Mouse (Mus musculus) central nervous system, embryonic 18 days (tissue): ENCODE results near the gene Icam1. TPM values are rescaled to one million over a fixed set of nuclear protein-coding genes. Genes with fewer than 3 reads are reported as not detected.

ENCODE experiments used
- polyA plus RNA-seq: library from polyadenylated mRNA; depleted of rRNA; stranded (reverse); fragments of >200 nt; gene quantifications from 2 replicates; pipeline ENCODE4 v1.2.3, GENCODE M21; 2012; rRNA removed

Gene Icam1
- polyA plus RNA-seq: 3.3 and 3.5 TPM in 2 replicates

GRCm38 (mm10) chr9:21015571-21016130 lies at the start of gene Icam1:
Icam1 (plus strand) TSS chr9:21015985.

GRCm38 (mm10) chr9:20976216-20976960 lies 39.4 kb upstream of the Icam1 start, which contains the start of gene S1pr2:
S1pr2 (minus strand) TSS chr9:20976781.

GRCm38 (mm10) chr9:21002627-21003551 lies 12.9 kb upstream of the Icam1 start, which contains the start of gene Mrpl4:
Mrpl4 (plus strand) TSS chr9:21002738.

GRCm38 (mm10) chr9:21029291-21030054 lies 13.7 kb downstream of the Icam1 start, which contains the start of gene Icam4:
Icam4 (plus strand) TSS chr9:21029373.

GRCm38 (mm10) chr9:21031896-21032351 lies 16.1 kb downstream of the Icam1 start, which contains the start of gene Icam5:
Icam5 (plus strand) TSS chr9:21032073.

GRCm38 (mm10) chr9:21067006-21067684 lies 51.4 kb downstream of the Icam1 start, which contains the start of gene Zglp1:
Zglp1 (minus strand) TSS chr9:21067093.

GRCm38 (mm10) chr9:21073044-21073840 lies 57.5 kb downstream of the Icam1 start, which contains the start of the genes Gm49373 and Fdx1l:
Gm49373 (minus strand) TSS chr9:21073096.
Fdx1l (minus strand) TSS chr9:21073614.

Other genes with a start within 250 kb of the Icam1 start
- gene Col5a3, start 200.9 kb upstream of the Icam1 start, polyA plus RNA-seq: 1.6 and 2.8 TPM in 2 replicates
- not detected in 2 replicates for gene Rdh8, start 197.5 kb upstream of the Icam1 start, polyA plus RNA-seq
- gene A230050P20Rik, start 147.3 kb upstream of the Icam1 start, polyA plus RNA-seq: 49.8 and 50.5 TPM in 2 replicates
- 17.3 and 17.7 TPM in 2 replicates for gene Angptl6, start 136.3 kb upstream of the Icam1 start, polyA plus RNA-seq
- gene Ppan, start 127.8 kb upstream of the Icam1 start, polyA plus RNA-seq: 75.0 and 76.4 TPM in 2 replicates
- gene Eif3g, start 117.4 kb upstream of the Icam1 start, polyA plus RNA-seq: 141 and 143 TPM in 2 replicates
- 70.0 and 73.4 TPM in 2 replicates for gene Dnmt1, start 56.1 kb upstream of the Icam1 start, polyA plus RNA-seq
- 3.1 and 4.0 TPM in 2 replicates for gene S1pr2, start 39.2 kb upstream of the Icam1 start, polyA plus RNA-seq
- gene Mrpl4, start 13.2 kb upstream of the Icam1 start, polyA plus RNA-seq: 67.7 and 81.8 TPM in 2 replicates
- 0.07 and 0.10 TPM in 2 replicates for gene Icam4, start 13.4 kb downstream of the Icam1 start, polyA plus RNA-seq
- 9.0 and 10.7 TPM in 2 replicates for gene Icam5, start 16.1 kb downstream of the Icam1 start, polyA plus RNA-seq
- 1.1 and 1.9 TPM in 2 replicates for gene Zglp1, start 51.1 kb downstream of the Icam1 start, polyA plus RNA-seq
- gene Gm49373, start 57.1 kb downstream of the Icam1 start, polyA plus RNA-seq: 3.2 and 3.9 TPM in 2 replicates
- 79.5 and 87.8 TPM in 2 replicates for gene Fdx1l, start 57.6 kb downstream of the Icam1 start, polyA plus RNA-seq
- 4.5 and 5.2 TPM in 2 replicates for gene Gm38431, start 76.0 kb downstream of the Icam1 start, polyA plus RNA-seq
- gene Raver1, start 76.0 kb downstream of the Icam1 start, polyA plus RNA-seq: 34.8 and 34.9 TPM in 2 replicates
- 16.1 and 17.2 TPM in 2 replicates for gene Tyk2, start 115.3 kb downstream of the Icam1 start, polyA plus RNA-seq
- gene Cdc37, start 134.0 kb downstream of the Icam1 start, polyA plus RNA-seq: 190 and 195 TPM in 2 replicates
- 27.4 and 29.2 TPM in 2 replicates for gene Pde4a, start 149.7 kb downstream of the Icam1 start, polyA plus RNA-seq
- 50.4 and 54.6 TPM in 2 replicates for gene Keap1, start 223.4 kb downstream of the Icam1 start, polyA plus RNA-seq
- gene S1pr5, start 232.5 kb downstream of the Icam1 start, polyA plus RNA-seq: 3.7 and 4.0 TPM in 2 replicates
- 36.6 and 38.5 TPM in 2 replicates for gene Atg4d, start 249.3 kb downstream of the Icam1 start, polyA plus RNA-seq